Mouse (Mus musculus) pancreas, adult 10 weeks (tissue): ENCODE data around the gene C030005K15Rik. TPM values are rescaled to one million over a fixed set of nuclear protein-coding genes. Genes with fewer than 3 reads are reported as not detected.

Source experiments
- polyA plus RNA-seq: library from polyadenylated mRNA; stranded (reverse); fragments of 350-450 nt; fragmentation: Illumina TruSeq; extraction: RNeasy Lipid Tissue Mini Kit (QIAGEN cat#74804); gene quantifications from one replicate; pipeline ENCODE4 v1.2.3, GENCODE M21; 2015; ENCODE audit warnings: low read depth, low replicate concordance; ENCODE audit not compliant: insufficient read depth

C030005K15Rik gene
- not detected for polyA plus RNA-seq

DNA sequence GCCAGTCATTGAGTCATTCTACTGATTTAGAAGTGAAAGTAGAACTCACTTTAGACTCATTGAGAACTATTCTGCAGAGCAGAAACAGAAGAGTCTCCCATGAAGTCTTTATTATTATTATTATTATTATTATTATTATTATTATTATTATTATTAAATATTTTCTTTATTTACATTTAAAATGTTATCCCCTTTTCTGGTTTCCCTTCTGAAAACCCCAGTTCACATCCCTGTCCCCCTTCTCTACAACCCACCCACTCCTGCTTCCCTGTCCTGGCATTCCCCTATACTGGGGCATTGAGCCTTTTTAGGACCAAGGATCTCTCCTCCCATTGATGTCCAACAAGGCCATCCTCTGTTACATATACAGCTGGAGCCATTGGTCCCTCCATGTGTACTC is at the start of gene C030005K15Rik:
TSS of gene C030005K15Rik (minus strand) at position 101 of the 400 bp plus-strand sequence.

DNA sequence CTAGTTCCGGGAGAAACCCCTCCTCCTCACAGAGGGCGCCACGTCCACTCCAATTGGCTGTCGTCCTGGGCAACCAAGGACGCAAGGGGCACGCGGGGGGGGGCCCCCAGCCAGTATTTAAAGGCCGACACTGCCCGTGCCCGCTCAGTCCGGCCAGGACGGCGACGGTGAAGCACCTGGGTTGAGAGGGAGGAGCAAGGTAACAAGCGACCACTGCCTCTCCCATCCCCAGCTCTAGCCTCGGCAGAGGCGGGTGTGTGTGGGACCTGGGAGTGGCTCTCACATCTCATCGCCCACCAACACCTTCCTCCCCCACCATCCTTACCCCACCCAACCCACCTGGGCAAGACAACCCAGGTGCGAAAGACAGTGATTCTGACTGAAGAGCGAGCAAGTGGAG is 33.6 kb downstream of the C030005K15Rik start, which contains the start of gene Ccer1:
TSS of gene Ccer1 (plus strand) at position 147 of the 400 bp plus-strand sequence.

Other genes with a start within 250 kb of the C030005K15Rik start
- gene Dcn, start 247.1 kb downstream of the C030005K15Rik start, polyA plus RNA-seq = 431 TPM
- gene Lum, start 161.6 kb downstream of the C030005K15Rik start, polyA plus RNA-seq = 18.8 TPM
- gene Kera, start 119.9 kb downstream of the C030005K15Rik start, polyA plus RNA-seq = not detected
- not detected for gene Epyc, start 82.7 kb downstream of the C030005K15Rik start, polyA plus RNA-seq
- not detected for gene Ccer1, start 33.7 kb downstream of the C030005K15Rik start, polyA plus RNA-seq